Mouse (Mus musculus): ENCODE results near the gene Hsp90aa1. TPM values are rescaled to one million over a fixed set of nuclear protein-coding genes. Genes with fewer than 3 reads are reported as not detected.
"Not testable (repeated sequence)": the region's sequence is repeated elsewhere in the genome, so short reads cannot be mapped to it uniquely, and the experiment has no call there.

Gene Hsp90aa1
- 521 and 542 TPM in 2 replicates for polyA plus RNA-seq (2012; rRNA removed)

- no peak within 1 kb of the TSS for H3K4me3 ChIP-seq (ENCODE audit: insufficient read depth, low read length)
- H3K4me1 ChIP-seq (ENCODE audit: control insufficient read depth, insufficient read depth, low read length) = no peaks in the 10 kb centered on the region
- TF ChIP-seq POLR2A (IDR thresholded peaks at IDR 0.05; ENCODE audit: extremely low read depth, insufficient read depth, low read length) (no peak), CTCF (IDR thresholded peaks at IDR 0.05; ENCODE audit: extremely low read depth, insufficient read depth, low read length) (no peak)
- no peak within 1 kb of the TSS for H3K27ac ChIP-seq (ENCODE audit: insufficient read depth, low read length)
Measured at GRCm38 (mm10) chr12:110702556-110702955, at the start of gene Hsp90aa1. TSS of gene Hsp90aa1 (minus strand) at chr12:110702728.

GRCm38 (mm10) chr12:110750770-110751439, 48.4 kb upstream of the Hsp90aa1 start:
- H3K27ac ChIP-seq (ENCODE audit: insufficient read depth, low read length) = no peak overlapping the region
- TF ChIP-seq CTCF (IDR thresholded peaks at IDR 0.05; ENCODE audit: extremely low read depth, insufficient read depth, low read length) (no peak), POLR2A (IDR thresholded peaks at IDR 0.05; ENCODE audit: extremely low read depth, insufficient read depth, low read length) (no peak)

GRCm38 (mm10) chr12:110738158-110738921, 35.8 kb upstream of the Hsp90aa1 start:
- TF ChIP-seq POLR2A (IDR thresholded peaks at IDR 0.05; ENCODE audit: extremely low read depth, insufficient read depth, low read length) = no peak
- TF ChIP-seq CTCF (IDR thresholded peaks at IDR 0.05; ENCODE audit: extremely low read depth, insufficient read depth, low read length) = no peak
- Histone ChIP-seq H3K4me3 (ENCODE audit: insufficient read depth, low read length) (peak overlapping the region; percentile 48), H3K4me1 (ENCODE audit: control insufficient read depth, insufficient read depth, low read length) (peaks cover 3% of the 10 kb centered on the region; the same call in 1 of the 2 replicates), H3K27ac (ENCODE audit: insufficient read depth, low read length) (peak overlapping the region; percentile 59; the same call in 1 of the 2 replicates)

More at GRCm38 (mm10) chr12:110750770-110751439, 48.4 kb upstream of the Hsp90aa1 start:
- Histone ChIP-seq H3K4me3 (ENCODE audit: insufficient read depth, low read length) (no peak overlapping the region), H3K4me1 (ENCODE audit: control insufficient read depth, insufficient read depth, low read length) (no peaks in the 10 kb centered on the region)

- peak within 1 kb of the TSS; percentile 59; the same call in 1 of the 2 replicates for H3K27ac ChIP-seq (ENCODE audit: insufficient read depth, low read length)
- H3K4me3 ChIP-seq (ENCODE audit: insufficient read depth, low read length) = peak within 1 kb of the TSS; percentile 48
- H3K4me1 ChIP-seq (ENCODE audit: control insufficient read depth, insufficient read depth, low read length) = peaks cover 3% of the 10 kb centered on the region; the same call in 1 of the 2 replicates
- TF ChIP-seq POLR2A (IDR thresholded peaks at IDR 0.05; ENCODE audit: extremely low read depth, insufficient read depth, low read length) = peak; percentile 87
- no peak for TF ChIP-seq CTCF (IDR thresholded peaks at IDR 0.05; ENCODE audit: extremely low read depth, insufficient read depth, low read length)
Measured at GRCm38 (mm10) chr12:110737170-110738157, 34.9 kb upstream of the Hsp90aa1 start, which contains the start of gene Wdr20. TSS of gene Wdr20 (plus strand) at chr12:110737944.

- TF ChIP-seq CTCF (IDR thresholded peaks at IDR 0.05; ENCODE audit: extremely low read depth, insufficient read depth, low read length) (no peak), POLR2A (IDR thresholded peaks at IDR 0.05; ENCODE audit: extremely low read depth, insufficient read depth, low read length) (no peak)
- Histone ChIP-seq H3K4me3 (ENCODE audit: insufficient read depth, low read length) (no peak overlapping the region; the same call in 1 of the 2 replicates), H3K27ac (ENCODE audit: insufficient read depth, low read length) (no peak overlapping the region), H3K4me1 (ENCODE audit: control insufficient read depth, insufficient read depth, low read length) (peaks cover 3% of the 10 kb centered on the region; the same call in 1 of the 2 replicates)
Measured at GRCm38 (mm10) chr12:110736641-110737040, 34.1 kb upstream of the Hsp90aa1 start.

- not testable (repeated sequence) for H3K27ac ChIP-seq (ENCODE audit: insufficient read depth, low read length); H3K4me3 ChIP-seq (ENCODE audit: insufficient read depth, low read length); H3K4me1 ChIP-seq (ENCODE audit: control insufficient read depth, insufficient read depth, low read length)
Measured at GRCm38 (mm10) chr12:110733254-110733653, 30.7 kb upstream of the Hsp90aa1 start.

- Histone ChIP-seq H3K4me3 (ENCODE audit: insufficient read depth, low read length) (no peak overlapping the region), H3K4me1 (ENCODE audit: control insufficient read depth, insufficient read depth, low read length) (no peaks in the 10 kb centered on the region), H3K27ac (ENCODE audit: insufficient read depth, low read length) (no peak overlapping the region)
- TF ChIP-seq POLR2A (IDR thresholded peaks at IDR 0.05; ENCODE audit: extremely low read depth, insufficient read depth, low read length) = no peak
- no peak for TF ChIP-seq CTCF (IDR thresholded peaks at IDR 0.05; ENCODE audit: extremely low read depth, insufficient read depth, low read length)
Measured at GRCm38 (mm10) chr12:110726428-110726827, 23.9 kb upstream of the Hsp90aa1 start.

- Histone ChIP-seq H3K4me1 (ENCODE audit: control insufficient read depth, insufficient read depth, low read length) (no peaks in the 10 kb centered on the region), H3K27ac (ENCODE audit: insufficient read depth, low read length) (no peak overlapping the region), H3K4me3 (ENCODE audit: insufficient read depth, low read length) (no peak overlapping the region)
- TF ChIP-seq CTCF (IDR thresholded peaks at IDR 0.05; ENCODE audit: extremely low read depth, insufficient read depth, low read length) = no peak
- no peak for TF ChIP-seq POLR2A (IDR thresholded peaks at IDR 0.05; ENCODE audit: extremely low read depth, insufficient read depth, low read length)
Measured at GRCm38 (mm10) chr12:110725489-110725888, 23.0 kb upstream of the Hsp90aa1 start.

GRCm38 (mm10) chr12:110725051-110725450, 22.5 kb upstream of the Hsp90aa1 start:
- TF ChIP-seq POLR2A (IDR thresholded peaks at IDR 0.05; ENCODE audit: extremely low read depth, insufficient read depth, low read length) (no peak), CTCF (IDR thresholded peaks at IDR 0.05; ENCODE audit: extremely low read depth, insufficient read depth, low read length) (no peak)
- Histone ChIP-seq H3K4me1 (ENCODE audit: control insufficient read depth, insufficient read depth, low read length) (no peaks in the 10 kb centered on the region), H3K4me3 (ENCODE audit: insufficient read depth, low read length) (no peak overlapping the region), H3K27ac (ENCODE audit: insufficient read depth, low read length) (no peak overlapping the region)
